Mouse (Mus musculus): Measurements from ENCODE around the gene H2al1m. TPM values are rescaled to one million over a fixed set of nuclear protein-coding genes. Genes with fewer than 3 reads are reported as not detected.
"Not testable (repeated sequence)": the region's sequence is repeated elsewhere in the genome, so short reads cannot be mapped to it uniquely, and the experiment has no call there.

H2al1m gene
- polyA plus RNA-seq (2016; fragmentation: Nextera tagmentation; extraction: Ambion mirVana) = not detected in 2 replicates

GRCm38 (mm10) chrX:9283464-9283863 lies at the start of gene H2al1m:
H2al1m (plus strand) TSS chrX:9283764.
- H3K4me2 ChIP-seq (replicated peaks); H3K27me3 ChIP-seq; ATAC-seq (ENCODE audit: low FRiP score); H3K27ac ChIP-seq; H3K9me3 ChIP-seq (replicated peaks); H3K9ac ChIP-seq; H3K4me3 ChIP-seq; H3K4me1 ChIP-seq; H3K36me3 ChIP-seq: not testable (repeated sequence)
- WGBS = no CpG with 5 or more reads among the region's 1 CpGs

DNA sequence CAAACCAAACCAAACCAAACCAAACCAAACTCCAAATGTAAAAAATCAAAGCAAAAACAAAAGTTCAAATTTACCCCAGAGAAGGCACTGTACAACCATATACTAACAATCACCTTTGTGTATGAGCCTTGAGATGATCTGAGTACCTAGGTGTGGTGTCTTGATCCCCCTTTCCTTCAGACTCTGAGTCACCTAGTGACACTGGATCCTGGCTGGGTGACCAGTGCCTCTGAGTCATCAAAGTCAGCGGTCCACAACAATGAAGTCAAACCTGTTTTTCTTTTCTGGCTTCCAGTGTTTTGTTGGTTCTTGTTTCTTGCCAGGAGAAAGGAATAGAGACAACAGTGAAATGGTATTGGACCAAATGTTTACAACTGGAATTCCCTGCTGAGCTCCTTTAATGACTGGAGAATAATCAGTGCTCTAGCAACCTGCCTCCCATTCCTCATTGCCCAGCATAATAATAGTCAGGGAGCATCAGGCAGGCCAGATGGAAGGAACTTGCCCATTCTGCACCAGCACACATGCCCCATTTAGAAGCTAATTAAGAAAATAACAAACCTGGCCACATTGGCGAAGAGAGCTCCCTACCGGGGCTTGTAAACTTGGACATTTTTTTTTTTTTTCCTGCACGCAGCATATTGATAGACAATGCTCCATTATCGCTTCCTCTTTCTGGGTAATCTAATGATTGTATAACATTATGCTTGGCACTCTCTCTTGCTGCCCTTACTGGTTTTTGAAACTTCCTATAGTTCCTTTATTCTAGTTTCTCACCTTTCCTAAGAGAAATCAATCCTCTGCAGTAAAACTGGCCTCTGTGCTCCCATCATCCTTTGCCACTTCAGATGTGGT lies 42.6 kb upstream of the H2al1m start:
- Histone ChIP-seq H3K27me3 (no peaks in the 10 kb centered on the region), H3K36me3 (no peaks in the 10 kb centered on the region), H3K4me1 (no peaks in the 10 kb centered on the region), H3K4me2 (replicated peaks) (no peak overlapping the region), H3K27ac (no peak overlapping the region), H3K4me3 (no peak overlapping the region), H3K9me3 (replicated peaks) (no peaks in the 10 kb centered on the region), H3K9ac (no peak overlapping the region)
- no peak for ATAC-seq (ENCODE audit: low FRiP score)
- 70% methylated on average over 5 of the region's 5 CpGs for WGBS

GRCm38 (mm10) chrX:9243381-9243864 lies 40.1 kb upstream of the H2al1m start:
- H3K36me3 ChIP-seq = no peaks in the 10 kb centered on the region
- H3K27ac ChIP-seq = no peak overlapping the region
- H3K4me3 ChIP-seq = no peak overlapping the region
- no peaks in the 10 kb centered on the region for H3K9me3 ChIP-seq (replicated peaks)
- no peak for ATAC-seq (ENCODE audit: low FRiP score)
- 65% methylated on average over 8 of the region's 8 CpGs for WGBS
- no peak overlapping the region for H3K9ac ChIP-seq
- H3K27me3 ChIP-seq = no peaks in the 10 kb centered on the region
- H3K4me2 ChIP-seq (replicated peaks) = no peak overlapping the region
- no peaks in the 10 kb centered on the region for H3K4me1 ChIP-seq

DNA sequence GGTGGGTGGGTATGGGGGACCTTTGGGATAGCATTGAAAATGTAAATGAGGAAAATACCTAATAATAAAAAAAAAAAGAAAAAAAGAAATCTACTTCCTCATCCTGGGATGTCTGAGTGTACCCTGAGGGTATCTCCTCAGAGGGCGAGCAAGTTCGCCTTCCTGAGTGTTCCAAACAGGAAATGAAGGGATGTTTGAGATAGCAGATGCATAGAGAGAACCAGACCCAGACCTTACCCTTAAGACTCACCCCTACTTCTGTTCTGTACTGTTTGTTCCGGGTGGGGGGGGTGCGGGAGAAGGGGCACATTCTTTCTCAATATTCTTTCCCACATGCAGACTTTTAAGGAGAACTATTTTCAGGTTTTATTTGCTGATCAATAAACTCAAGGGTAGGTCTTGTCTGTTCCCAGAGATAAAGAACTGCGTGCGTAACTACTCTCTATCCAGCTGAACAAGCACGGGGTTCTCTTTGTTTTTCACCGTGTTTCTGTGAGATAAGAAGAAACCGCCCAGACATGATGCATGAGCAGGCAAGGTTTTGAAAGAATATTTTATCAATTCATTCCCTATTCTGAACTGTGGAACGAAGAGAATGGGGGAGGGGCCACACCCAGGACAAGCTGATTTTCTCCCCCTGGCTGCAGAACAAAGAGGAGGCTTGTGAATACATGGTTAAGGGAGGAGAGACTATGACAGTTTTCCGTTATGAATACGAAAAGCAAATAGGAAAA lies 38.8 kb upstream of the H2al1m start:
- H3K9ac ChIP-seq = no peak overlapping the region
- H3K36me3 ChIP-seq = no peaks in the 10 kb centered on the region
- no peak overlapping the region for H3K4me3 ChIP-seq
- no peaks in the 10 kb centered on the region for H3K27me3 ChIP-seq
- no peak overlapping the region for H3K4me2 ChIP-seq (replicated peaks)
- H3K27ac ChIP-seq = no peak overlapping the region
- peak; percentile 61; the same call in 1 of the 2 replicates for ATAC-seq (ENCODE audit: low FRiP score)
- no peaks in the 10 kb centered on the region for H3K9me3 ChIP-seq (replicated peaks)
- H3K4me1 ChIP-seq = no peaks in the 10 kb centered on the region
- 62% methylated on average over 12 of the region's 12 CpGs for WGBS

GRCm38 (mm10) chrX:9248911-9249310 lies 34.7 kb upstream of the H2al1m start:
- Histone ChIP-seq H3K36me3 (no peaks in the 10 kb centered on the region), H3K9me3 (replicated peaks) (no peaks in the 10 kb centered on the region), H3K27me3 (no peaks in the 10 kb centered on the region), H3K4me3 (no peak overlapping the region), H3K4me2 (replicated peaks) (no peak overlapping the region), H3K4me1 (no peaks in the 10 kb centered on the region), H3K9ac (no peak overlapping the region), H3K27ac (no peak overlapping the region)
- 56% methylated on average over 5 of the region's 5 CpGs for WGBS
- ATAC-seq (ENCODE audit: low FRiP score) = no peak

DNA sequence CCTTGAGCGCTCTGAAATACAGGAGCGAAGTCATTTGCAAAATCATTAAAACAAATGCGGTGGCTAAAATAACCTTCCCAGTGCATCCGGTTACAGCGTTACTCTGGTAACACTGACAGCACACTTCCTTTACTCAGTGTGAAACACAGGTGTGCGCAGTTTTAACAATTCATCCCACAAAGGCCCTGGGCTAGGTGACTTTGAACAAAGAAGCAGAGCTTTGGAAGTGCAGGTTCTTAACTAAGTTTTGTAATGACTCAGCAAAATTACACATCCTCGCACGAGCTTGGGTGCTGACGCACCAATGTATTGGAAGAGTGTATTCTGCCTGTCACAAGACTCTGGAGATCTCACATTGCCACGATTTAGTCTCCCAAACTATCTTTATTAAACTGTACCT lies 29.6 kb upstream of the H2al1m start:
- H3K9ac ChIP-seq = no peak overlapping the region
- no peaks in the 10 kb centered on the region for H3K4me1 ChIP-seq
- H3K36me3 ChIP-seq = no peaks in the 10 kb centered on the region
- H3K27me3 ChIP-seq = no peaks in the 10 kb centered on the region
- H3K4me3 ChIP-seq = no peak overlapping the region
- no peak overlapping the region for H3K4me2 ChIP-seq (replicated peaks)
- WGBS = 80% methylated on average over 10 of the region's 10 CpGs
- H3K9me3 ChIP-seq (replicated peaks) = no peaks in the 10 kb centered on the region
- no peak overlapping the region for H3K27ac ChIP-seq
- ATAC-seq (ENCODE audit: low FRiP score) = no peak

DNA sequence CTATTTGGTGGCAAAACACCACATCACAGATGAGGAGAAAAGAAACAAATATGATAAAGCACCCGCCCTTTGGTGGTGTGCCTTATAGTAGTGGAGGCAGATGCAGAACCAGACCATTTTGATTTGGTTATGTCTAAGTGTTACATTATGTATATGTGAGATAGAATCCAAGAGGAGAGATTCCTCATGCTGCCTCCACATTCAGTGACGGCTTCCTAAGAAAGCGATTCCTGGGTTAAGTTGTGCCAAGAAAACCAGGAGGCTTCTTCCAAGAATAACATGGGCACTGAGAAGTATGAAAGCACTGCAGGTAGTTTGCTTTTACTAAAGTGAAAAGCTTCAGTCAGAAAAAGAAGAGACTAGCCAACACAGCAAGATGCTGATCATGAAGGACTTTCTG lies 28.7 kb upstream of the H2al1m start:
- Histone ChIP-seq H3K27me3 (no peaks in the 10 kb centered on the region), H3K27ac (no peak overlapping the region), H3K9ac (no peak overlapping the region), H3K4me1 (no peaks in the 10 kb centered on the region), H3K9me3 (replicated peaks) (no peaks in the 10 kb centered on the region), H3K4me2 (replicated peaks) (no peak overlapping the region), H3K4me3 (no peak overlapping the region), H3K36me3 (no peaks in the 10 kb centered on the region)
- 94% methylated on average over 3 of the region's 3 CpGs for WGBS
- no peak for ATAC-seq (ENCODE audit: low FRiP score)

DNA sequence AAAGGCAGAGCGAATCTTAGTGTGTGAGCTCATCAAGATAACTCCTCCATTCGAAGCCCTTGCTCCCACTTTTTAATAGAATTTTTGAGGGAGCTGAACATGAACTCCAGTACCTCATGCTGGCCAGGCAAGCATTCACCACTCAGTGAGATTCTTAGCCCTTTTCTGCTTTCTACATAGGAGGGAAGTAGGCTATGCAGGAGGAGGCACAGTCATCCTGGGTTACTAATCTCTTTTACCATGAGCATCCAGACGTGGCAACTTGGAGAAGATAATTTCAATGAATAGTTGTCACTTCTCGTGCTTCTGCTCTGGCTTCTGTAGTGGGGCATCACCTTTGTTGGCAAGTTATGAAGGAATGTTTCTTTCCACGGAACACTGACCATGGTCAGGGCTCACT lies 26.8 kb upstream of the H2al1m start, which contains the start of gene Gm14862:
Gm14862 (minus strand) TSS at position 134 of the 400 bp plus-strand sequence.
- no peak within 1 kb of the TSS for H3K9ac ChIP-seq
- H3K27ac ChIP-seq = no peak within 1 kb of the TSS
- 87% methylated on average over 5 of the region's 5 CpGs for WGBS
- no peak within 1 kb of the TSS for H3K4me2 ChIP-seq (replicated peaks)
- no peak for ATAC-seq (ENCODE audit: low FRiP score)
- H3K27me3 ChIP-seq = no peaks in the 10 kb centered on the region
- H3K4me3 ChIP-seq = no peak within 1 kb of the TSS
- no peaks in the 10 kb centered on the region for H3K9me3 ChIP-seq (replicated peaks)
- no peaks in the 10 kb centered on the region for H3K4me1 ChIP-seq
- no peaks in the 10 kb centered on the region for H3K36me3 ChIP-seq

DNA sequence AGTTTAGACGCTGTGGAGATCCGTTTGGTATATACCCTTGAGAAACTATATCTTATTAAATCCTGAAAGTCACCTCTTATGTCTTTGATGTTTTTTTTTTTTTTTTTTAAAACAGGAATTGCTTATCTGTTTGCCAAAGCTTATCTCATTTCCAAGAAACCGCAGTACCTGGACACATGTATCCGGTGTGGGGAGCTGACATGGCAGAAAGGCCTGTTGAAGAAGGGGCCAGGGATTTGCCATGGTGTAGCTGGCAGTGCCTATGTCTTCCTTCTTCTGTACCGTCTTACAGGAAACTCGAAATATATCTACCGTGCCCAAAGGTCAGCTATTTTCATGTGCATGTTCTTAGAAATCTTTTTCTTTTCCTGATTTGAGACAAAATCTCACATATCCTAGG lies 25.7 kb upstream of the H2al1m start:
- Histone ChIP-seq H3K36me3 (no peaks in the 10 kb centered on the region), H3K4me2 (replicated peaks) (no peak overlapping the region), H3K27me3 (no peaks in the 10 kb centered on the region), H3K9me3 (replicated peaks) (no peaks in the 10 kb centered on the region), H3K9ac (no peak overlapping the region), H3K27ac (no peak overlapping the region), H3K4me1 (no peaks in the 10 kb centered on the region), H3K4me3 (no peak overlapping the region)
- WGBS = 90% methylated on average over 7 of the region's 7 CpGs
- ATAC-seq (ENCODE audit: low FRiP score) = no peak

- Histone ChIP-seq H3K9me3 (replicated peaks) (no peaks in the 10 kb centered on the region), H3K36me3 (no peaks in the 10 kb centered on the region), H3K4me3 (no peak overlapping the region), H3K4me1 (no peaks in the 10 kb centered on the region), H3K4me2 (replicated peaks) (no peak overlapping the region), H3K9ac (no peak overlapping the region), H3K27ac (no peak overlapping the region), H3K27me3 (no peaks in the 10 kb centered on the region)
- ATAC-seq (ENCODE audit: low FRiP score) = no peak
- 92% methylated on average over 1 of the region's 1 CpGs for WGBS
Measured at GRCm38 (mm10) chrX:9259267-9259666, 24.3 kb upstream of the H2al1m start.

GRCm38 (mm10) chrX:9271112-9271511 lies 12.5 kb upstream of the H2al1m start:
- WGBS = 60% methylated on average over 3 of the region's 3 CpGs
- ATAC-seq (ENCODE audit: low FRiP score) = no peak
- no peak overlapping the region for H3K4me2 ChIP-seq (replicated peaks)
- no peaks in the 10 kb centered on the region for H3K36me3 ChIP-seq
- no peak overlapping the region for H3K4me3 ChIP-seq
- no peaks in the 10 kb centered on the region for H3K4me1 ChIP-seq
- H3K27ac ChIP-seq = no peak overlapping the region
- no peaks in the 10 kb centered on the region for H3K9me3 ChIP-seq (replicated peaks)
- no peak overlapping the region for H3K9ac ChIP-seq
- H3K27me3 ChIP-seq = no peaks in the 10 kb centered on the region

GRCm38 (mm10) chrX:9271947-9272459 lies 11.6 kb upstream of the H2al1m start:
- peak overlapping the region; percentile 57; the same call in 1 of the 2 replicates for H3K9ac ChIP-seq
- H3K9me3 ChIP-seq (replicated peaks) = no peaks in the 10 kb centered on the region
- no peak overlapping the region for H3K27ac ChIP-seq
- 26% methylated on average over 8 of the region's 8 CpGs for WGBS
- H3K36me3 ChIP-seq = no peaks in the 10 kb centered on the region
- peak overlapping the region; percentile 51 for H3K4me2 ChIP-seq (replicated peaks)
- no peaks in the 10 kb centered on the region for H3K4me1 ChIP-seq
- H3K4me3 ChIP-seq = peak overlapping the region; percentile 58
- no peaks in the 10 kb centered on the region for H3K27me3 ChIP-seq
- ATAC-seq (ENCODE audit: low FRiP score) = peak; percentile 18; the same call in 1 of the 2 replicates
